Mouse (Mus musculus): ENCODE data around the gene Ubqln2.
A peak's percentile ranks its signal among the peaks of the same experiment; 100 is the strongest.

Ubqln2 gene

DNA sequence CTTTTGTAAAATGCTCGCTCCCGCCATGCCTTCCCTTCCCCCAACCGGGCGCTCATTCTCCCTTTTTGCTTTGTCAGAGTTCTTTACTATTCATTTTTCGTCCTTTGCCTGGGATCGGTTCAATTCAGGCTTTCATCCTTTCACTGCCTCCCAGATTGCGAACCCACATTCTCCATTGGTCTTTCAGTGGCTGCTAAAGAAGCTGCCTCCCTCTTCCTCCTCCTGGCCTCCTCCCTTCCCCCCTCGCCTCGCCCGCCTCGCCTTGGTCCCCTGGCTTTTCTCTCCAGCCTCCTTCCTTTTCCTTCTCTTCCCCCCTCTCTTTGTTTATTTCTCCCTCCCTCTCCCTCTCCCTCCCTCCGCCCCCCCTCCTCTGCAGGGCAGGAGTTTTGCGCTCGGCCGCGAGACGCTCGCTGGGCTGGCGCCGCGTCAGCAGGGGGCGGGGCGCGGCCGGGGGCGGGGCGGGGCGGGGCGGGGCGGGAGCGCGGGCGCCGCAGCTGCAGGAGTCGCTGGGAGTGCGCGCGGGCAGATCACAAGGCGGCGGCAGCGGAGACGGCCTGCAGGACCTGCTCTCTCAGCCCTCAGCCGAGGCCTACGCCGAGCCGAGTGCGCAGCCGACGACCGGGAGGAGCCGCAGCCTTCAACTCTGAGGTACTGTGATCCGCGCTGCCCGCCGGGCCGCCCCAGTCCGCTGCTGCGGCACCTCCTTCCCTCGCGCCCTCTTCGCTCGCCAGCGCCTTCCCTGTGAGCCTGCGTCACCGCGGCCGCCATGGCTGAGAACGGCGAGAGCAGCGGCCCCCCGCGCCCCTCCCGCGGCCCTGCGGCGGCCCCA, at the start of gene Ubqln2:
Gene Ubqln2 (plus strand): TSS at position 540 of the 829 bp plus-strand sequence.
- peak; percentile 76 for DNase-seq

DNA sequence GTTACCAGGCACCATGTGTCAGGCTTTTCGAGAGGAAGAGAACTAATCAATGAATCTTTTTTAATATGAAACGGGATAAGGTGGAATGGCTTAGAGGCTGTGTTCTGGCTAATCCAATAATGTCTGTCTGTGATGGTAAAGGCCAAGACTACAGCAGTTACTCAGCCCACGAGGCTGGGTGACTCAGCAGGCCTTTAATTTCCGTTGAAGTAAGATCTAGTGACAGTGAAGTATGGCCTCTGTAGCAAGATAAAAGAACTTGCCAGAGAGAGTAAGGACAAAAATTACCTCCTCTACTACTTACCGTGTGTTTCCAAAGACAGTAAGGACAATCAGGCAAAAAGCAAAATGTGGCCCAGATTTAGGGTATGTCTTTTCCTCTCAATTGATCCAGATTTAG, 46.1 kb upstream of the Ubqln2 start:
- DNase-seq = no peak

DNA sequence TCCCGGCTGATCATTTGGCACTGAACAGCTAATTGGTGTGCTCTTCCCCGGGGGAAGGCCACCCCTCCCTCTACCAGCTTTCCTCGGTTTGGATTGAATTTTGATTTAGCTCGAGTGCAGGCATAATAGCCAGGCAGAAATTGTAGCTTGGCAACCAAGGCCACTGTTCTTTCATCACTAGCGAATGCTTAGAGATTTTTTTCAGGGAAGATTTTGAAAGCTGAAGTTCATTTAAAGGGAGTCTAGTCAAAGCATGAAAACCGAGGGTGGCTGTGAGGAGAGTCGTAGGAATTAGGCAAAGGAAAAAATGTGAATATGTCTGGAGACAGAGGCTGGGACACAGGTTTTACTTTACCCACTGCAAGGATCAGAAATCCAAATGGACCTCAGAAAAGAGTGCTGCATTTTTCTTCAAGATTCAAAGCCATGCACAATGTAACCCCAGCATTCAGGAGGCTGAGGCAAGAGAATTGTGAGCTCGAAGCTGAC, 21.2 kb upstream of the Ubqln2 start:
- DNase-seq = no peak

- DNase-seq = no peak
Measured at GRCm38 (mm10) chrX:153492326-153492725, 5.7 kb upstream of the Ubqln2 start.

- peak; percentile 4 for DNase-seq
Measured at GRCm38 (mm10) chrX:153498665-153499293, 752 bp downstream of the Ubqln2 start.

DNA sequence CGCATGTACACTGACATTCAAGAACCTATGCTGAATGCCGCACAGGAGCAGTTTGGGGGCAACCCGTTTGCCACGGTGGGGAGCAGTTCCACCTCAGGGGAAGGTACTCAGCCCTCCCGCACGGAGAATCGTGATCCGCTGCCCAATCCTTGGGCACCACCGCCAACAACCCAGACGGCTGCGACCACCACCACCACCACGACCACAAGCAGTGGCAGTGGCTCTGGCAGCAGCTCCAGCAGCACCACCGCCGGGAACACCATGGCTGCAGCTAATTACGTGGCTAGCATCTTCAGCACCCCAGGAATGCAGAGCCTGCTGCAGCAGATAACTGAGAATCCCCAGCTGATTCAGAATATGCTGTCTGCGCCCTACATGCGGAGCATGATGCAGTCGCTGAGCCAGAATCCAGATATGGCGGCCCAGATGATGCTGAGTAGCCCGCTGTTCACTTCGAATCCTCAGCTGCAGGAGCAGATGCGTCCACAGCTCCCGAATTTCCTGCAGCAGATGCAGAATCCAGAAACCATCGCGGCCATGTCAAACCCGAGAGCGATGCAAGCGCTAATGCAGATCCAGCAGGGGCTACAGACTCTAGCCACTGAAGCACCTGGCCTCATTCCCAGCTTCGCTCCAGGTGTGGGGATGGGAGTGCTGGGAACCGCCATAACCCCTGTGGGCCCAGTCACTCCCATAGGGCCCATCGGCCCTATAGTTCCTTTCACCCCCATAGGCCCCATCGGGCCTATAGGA, 1.4 kb downstream of the Ubqln2 start:
- DNase-seq = peak; percentile 0

DNA sequence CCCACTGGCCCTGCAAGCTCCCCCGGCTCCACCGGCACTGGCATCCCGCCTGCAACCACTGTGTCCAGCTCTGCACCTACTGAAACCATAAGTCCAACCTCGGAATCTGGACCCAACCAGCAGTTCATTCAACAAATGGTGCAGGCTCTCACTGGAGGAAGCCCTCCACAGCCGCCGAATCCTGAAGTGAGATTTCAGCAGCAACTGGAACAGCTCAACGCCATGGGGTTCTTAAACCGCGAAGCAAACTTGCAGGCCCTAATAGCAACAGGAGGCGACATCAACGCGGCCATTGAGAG, 2.0 kb downstream of the Ubqln2 start:
- DNase-seq = no peak

GRCm38 (mm10) chrX:153505954-153506353, 7.9 kb downstream of the Ubqln2 start:
- peak; percentile 51 for DNase-seq

DNA sequence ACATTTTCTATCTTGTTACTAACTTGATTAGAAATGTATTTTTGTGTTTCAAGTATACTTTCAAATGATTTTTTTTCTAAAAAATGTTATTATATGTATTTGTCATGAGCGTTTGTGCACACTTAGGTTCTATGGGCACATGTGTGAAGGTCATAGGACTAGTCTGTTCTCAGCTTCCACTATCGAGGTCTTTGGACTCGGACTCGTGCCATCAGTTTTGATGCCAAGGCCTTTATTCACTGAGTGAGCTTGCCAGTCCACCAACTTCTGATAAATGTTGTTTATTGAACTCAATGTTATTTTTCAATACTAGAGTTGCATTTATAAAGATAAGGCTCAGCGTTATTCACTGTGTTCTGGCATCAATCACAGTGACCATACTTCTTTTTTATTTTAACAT, 17.5 kb downstream of the Ubqln2 start:
- DNase-seq = no peak

- peak; percentile 4 for DNase-seq
Measured at GRCm38 (mm10) chrX:153528399-153528798, 30.4 kb downstream of the Ubqln2 start.
